9 mouse cellular contexts compared by ENCODE assay signal in the genomic region with DNA sequence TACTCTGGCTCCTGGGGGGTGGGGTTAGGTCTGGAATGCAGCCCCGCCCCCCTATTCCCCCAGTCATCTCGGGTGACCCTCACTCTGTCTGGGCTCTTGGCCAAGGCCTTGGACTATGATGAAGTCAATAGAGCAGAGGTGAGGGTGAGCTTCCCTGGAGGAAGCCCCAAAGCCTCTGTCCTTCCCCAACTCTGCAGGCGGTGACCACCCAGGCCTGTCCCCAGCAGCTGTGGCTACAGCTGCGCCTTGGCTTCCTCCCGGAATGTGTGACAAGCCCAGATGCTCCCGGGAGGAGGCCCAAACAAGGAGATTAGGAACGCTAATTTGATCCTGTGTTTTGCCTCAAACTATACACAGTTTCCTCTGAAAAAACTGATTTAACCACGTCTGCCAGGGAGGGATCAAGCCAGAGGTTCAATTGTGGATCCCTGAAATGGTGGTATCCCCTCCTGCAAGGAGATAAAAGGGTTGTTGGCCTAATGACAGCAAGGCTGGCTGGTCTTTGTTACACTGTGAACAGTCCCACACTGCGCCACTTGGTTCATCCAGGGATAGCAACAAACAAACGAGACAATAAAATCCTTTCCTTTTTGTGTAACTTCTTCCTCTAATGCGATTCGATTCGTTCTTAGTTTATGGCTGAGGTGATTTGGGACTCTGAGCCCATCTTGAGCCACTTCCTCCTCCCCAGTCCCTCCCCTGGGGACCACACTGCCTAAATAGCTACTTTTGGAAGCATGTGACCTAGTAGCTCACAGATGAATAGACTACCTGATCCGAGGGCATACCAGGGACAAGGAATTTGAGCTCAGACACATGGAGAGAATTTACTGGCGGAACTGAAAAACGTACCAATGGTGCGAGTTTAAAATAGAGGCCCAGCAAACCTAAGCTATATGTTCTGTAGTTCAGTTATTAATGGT. TPM values are rescaled to one million over a fixed set of nuclear protein-coding genes. Genes with fewer than 3 reads are reported as not detected.
DNase-seq lines count a peak whose midpoint lies in the region; ATAC-seq lines count a peak whose summit lies in the region.
"Had no signal": no experiment of that assay in that cellular context is flagged by ENCODE, and none has a peak within 500 bp of the region (broad histone marks: within the 10 kb centered on the region; RNA-seq: fewer than 3 reads in every experiment).

No protein-coding gene starts in this region.

- peaks cover 4% of the 10 kb centered on the region for H3K4me1 ChIP-seq in hindbrain, embryonic 14.5 days (replicated peaks; ENCODE audit: control insufficient read depth, insufficient read depth, low read length)
- peaks cover 27% of the 10 kb centered on the region for H3K4me1 ChIP-seq in liver, embryonic 16.5 days (ENCODE audit: control insufficient read depth, low read depth, low read length)
- H3K4me1 ChIP-seq in stomach, embryonic 16.5 days (ENCODE audit: control insufficient read depth, insufficient read depth, low read length), result peaks cover 29% of the 10 kb centered on the region

- H3K36me3 ChIP-seq in hindbrain, embryonic 14.5 days (replicated peaks; ENCODE audit: control insufficient read depth, insufficient read depth), result peaks cover 4% of the 10 kb centered on the region; the same call in 1 of the 2 replicates
- H3K36me3 ChIP-seq in liver, embryonic 16.5 days (ENCODE audit: control insufficient read depth, insufficient read depth), result peaks cover 6% of the 10 kb centered on the region; the same call in 1 of the 2 replicates
- H3K36me3 ChIP-seq in stomach, embryonic 16.5 days (ENCODE audit: control insufficient read depth, insufficient read depth, low read length), result no peaks in the 10 kb centered on the region

- WGBS in hindbrain, embryonic 14.5 days, result 22% methylated on average over 17 of the region's 17 CpGs
- WGBS in liver, embryonic 16.5 days (ENCODE audit: insufficient replicate concordance), result 59% methylated on average over 17 of the region's 17 CpGs
- 37% methylated on average over 17 of the region's 17 CpGs for WGBS in stomach, embryonic 16.5 days

- peak; percentile 36; the same call in 1 of the 2 replicates for ATAC-seq in hindbrain, embryonic 14.5 days (ENCODE audit: low FRiP score)
- ATAC-seq in liver, embryonic 16.5 days (ENCODE audit: low read depth), result peak; percentile 45
- ATAC-seq in stomach, embryonic 16.5 days (ENCODE audit: insufficient read depth, low FRiP score), result peak; percentile 67; the same call in 1 of the 2 replicates

- no peaks in the 10 kb centered on the region for H3K27me3 ChIP-seq in hindbrain, embryonic 14.5 days (ENCODE audit: control insufficient read depth, insufficient read depth, low read length)
- no peaks in the 10 kb centered on the region for H3K27me3 ChIP-seq in liver, embryonic 16.5 days (ENCODE audit: control insufficient read depth, insufficient read depth, low read depth, low read length)
- H3K27me3 ChIP-seq in stomach, embryonic 16.5 days (ENCODE audit: control insufficient read depth, insufficient read depth, low read length), result no peaks in the 10 kb centered on the region

- peak; percentile 57 for DNase-seq in ovary, adult 18-20 months (ENCODE audit: low spot score)
- no peak for DNase-seq in ovary, postnatal 10 days (ENCODE audit: low spot score)
- DNase-seq in forelimb bud, embryonic 11.5 days (ENCODE audit: low read depth, low spot score), result peak; percentile 47
- DNase-seq in hindbrain, embryonic 14.5 days (ENCODE audit: low spot score), result peak; percentile 50
- DNase-seq in layer of hippocampus, postnatal 36 days, result no peak
- DNase-seq in urinary bladder, postnatal 36 days (ENCODE audit: low spot score in 2 of 2), result no peak

- no peak overlapping the region for H3K4me2 ChIP-seq in hindbrain, embryonic 14.5 days (replicated peaks)
- H3K4me2 ChIP-seq in liver, embryonic 16.5 days (ENCODE audit: low read depth, low read length), result no peak overlapping the region
- no peak overlapping the region for H3K4me2 ChIP-seq in stomach, embryonic 16.5 days (ENCODE audit: low read depth, low read length)

- H3K9me3 ChIP-seq in hindbrain, embryonic 14.5 days (ENCODE audit: control insufficient read depth, low read length), result no peaks in the 10 kb centered on the region
- H3K9me3 ChIP-seq in liver, embryonic 16.5 days (replicated peaks; ENCODE audit: control insufficient read depth, low read length), result no peaks in the 10 kb centered on the region
- no peaks in the 10 kb centered on the region for H3K9me3 ChIP-seq in stomach, embryonic 16.5 days (replicated peaks; ENCODE audit: control insufficient read depth, low read length)

- peak overlapping the region; percentile 30; the same call in 1 of the 2 replicates for H3K27ac ChIP-seq in hindbrain, embryonic 14.5 days
- no peak overlapping the region; the same call in none of the 2 replicates for H3K27ac ChIP-seq in liver, embryonic 16.5 days (ENCODE audit: low read length)
- peak overlapping the region; percentile 69 for H3K27ac ChIP-seq in stomach, embryonic 16.5 days (ENCODE audit: low read length)

- H3K4me3 ChIP-seq in hindbrain, embryonic 14.5 days (replicated peaks; ENCODE audit: low read length), result no peak overlapping the region
- no peak overlapping the region for H3K4me3 ChIP-seq in liver, embryonic 16.5 days (ENCODE audit: low read depth, low read length)
- H3K4me3 ChIP-seq in stomach, embryonic 16.5 days (replicated peaks; ENCODE audit: low read length), result no peak overlapping the region

- no peak overlapping the region for H3K9ac ChIP-seq in hindbrain, embryonic 14.5 days
- no peak overlapping the region for H3K9ac ChIP-seq in liver, embryonic 16.5 days (ENCODE audit: low read depth, low read length)
- H3K9ac ChIP-seq in stomach, embryonic 16.5 days (ENCODE audit: low read length), result 0 out of 2 replicates have a peak overlapping the region, but pooled peaks have one; percentile 15

RNA-seq across cellular contexts. Expression of a gene that starts 4.5 kb away (rescaled TPM):
- 0.09 TPM in 1 of 2 replicates, not detected in the other for polyA plus RNA-seq in hindbrain, embryonic 14.5 days (2014; fragmentation: Nextera tagmentation; extraction: Ambion mirVana)
- not detected in 2 replicates for polyA plus RNA-seq in liver, embryonic 16.5 days (2015; fragmentation: Nextera tagmentation; extraction: Ambion mirVana)
- polyA plus RNA-seq in stomach, embryonic 16.5 days (2015; fragmentation: Nextera tagmentation; extraction: Ambion mirVana), result not detected in 2 replicates
- total RNA-seq in layer of hippocampus, postnatal 36 days (2021), result not detected
- polyA plus RNA-seq: large intestine, adult 2 months had no signal

RNA-seq across cellular contexts. Expression of a gene that starts 21.6 kb away (rescaled TPM):
- 41.4 and 43.3 TPM in 2 replicates for polyA plus RNA-seq in hindbrain, embryonic 14.5 days (2014; fragmentation: Nextera tagmentation; extraction: Ambion mirVana)
- polyA plus RNA-seq in liver, embryonic 16.5 days (2015; fragmentation: Nextera tagmentation; extraction: Ambion mirVana), result 60.5 and 66.1 TPM in 2 replicates
- polyA plus RNA-seq in stomach, embryonic 16.5 days (2015; fragmentation: Nextera tagmentation; extraction: Ambion mirVana), result 105 and 120 TPM in 2 replicates
- total RNA-seq in layer of hippocampus, postnatal 36 days (2021), result 1 to 10 TPM; 2.2 TPM

RNA-seq across cellular contexts. Expression of a gene that starts 25.5 kb away (rescaled TPM):
- polyA plus RNA-seq in hindbrain, embryonic 14.5 days (2014; fragmentation: Nextera tagmentation; extraction: Ambion mirVana), result 348 and 365 TPM in 2 replicates
- polyA plus RNA-seq in liver, embryonic 16.5 days (2015; fragmentation: Nextera tagmentation; extraction: Ambion mirVana), result 100 and 101 TPM in 2 replicates
- 183 and 186 TPM in 2 replicates for polyA plus RNA-seq in stomach, embryonic 16.5 days (2015; fragmentation: Nextera tagmentation; extraction: Ambion mirVana)
- total RNA-seq in layer of hippocampus, postnatal 36 days (2021), result 100 to 1,000 TPM; 280 to 304 TPM

Comparison
In these comparisons a context has a peak if more than half of its experiments do, and no peak if none do; other contexts are left out.
1. DNase-seq: peak in ovary, adult 18-20 months (single experiment), forelimb bud, embryonic 11.5 days (single experiment) and hindbrain, embryonic 14.5 days (single experiment); none in ovary, postnatal 10 days (single experiment), layer of hippocampus, postnatal 36 days (0 of 2) and urinary bladder, postnatal 36 days (0 of 2).
2. Peak in every context shown above with its lines, with median percentiles within 50 percentile points of each other: ATAC-seq.